27 mouse cellular contexts compared by ENCODE assay signal in the genomic region with DNA sequence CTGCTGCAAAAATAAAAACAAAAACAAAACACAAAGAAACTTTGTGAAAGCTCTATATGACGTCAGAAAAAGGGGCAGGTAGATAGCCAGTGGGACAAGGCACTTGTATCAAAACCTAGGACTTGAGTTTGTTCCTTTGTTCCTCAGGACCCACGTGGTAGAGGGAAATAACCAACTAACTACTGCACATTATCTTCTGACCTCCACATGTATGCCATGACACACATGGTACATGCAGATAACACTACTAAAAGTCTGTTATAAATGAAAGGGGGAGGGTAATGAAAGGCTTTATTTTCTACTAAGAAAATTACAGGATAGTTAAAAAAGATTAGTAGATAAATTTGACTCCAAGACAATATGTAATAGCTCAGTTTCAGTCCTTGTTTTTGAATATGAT.
DNase-seq lines count a peak whose midpoint lies in the region; ATAC-seq and TF ChIP-seq lines count a peak whose summit lies in the region.
"Had no signal": no experiment of that assay in that cellular context is flagged by ENCODE, and none has a peak within 500 bp of the region (broad histone marks: within the 10 kb centered on the region; RNA-seq: fewer than 3 reads in every experiment).

No protein-coding gene starts in this region.

- DNase-seq in MEL (ENCODE audit: low read depth, low spot score), result peak; percentile 81
- peak; percentile 87 for DNase-seq in c-Kit-positive CD71-positive TER-119-positive erythroid progenitor cells, embryonic 14.5 days (ENCODE audit: low spot score)
- no peak for DNase-seq in T-cell, adult 2 months (ENCODE audit: low spot score)
- no peak for DNase-seq in cerebellum, adult 11 months
- DNase-seq in embryonic facial prominence, embryonic 10.5 days (ENCODE audit: low spot score), result no peak
- DNase-seq: adrenal gland, adult 8-10 months; cerebellum, adult 18-20 months; cerebellum, postnatal 25 days; embryo, embryonic 11 days; gastrocnemius, postnatal 25 days; kidney, adult 11 months; kidney, postnatal 36 days; retina, postnatal 1 day; right cerebral cortex, postnatal 25 days; thymus, postnatal 36 days had no signal

- H3K4me2 ChIP-seq in liver, embryonic 12.5 days, result peak overlapping the region; percentile 33
- H3K4me2 ChIP-seq: forebrain, embryonic 15.5 days; hindbrain, embryonic 13.5 days; kidney, embryonic 15.5 days; limb, embryonic 13.5 days; lung, embryonic 14.5 days; midbrain, embryonic 15.5 days; neural tube, embryonic 12.5 days had no signal

- TF ChIP-seq CTCF in MEL (IDR thresholded peaks at IDR 0.05 in 2 of 3, conservative IDR thresholded peaks at IDR 0.05 in 1 of 3; ENCODE audit: control insufficient read depth in 1 of 3, insufficient read depth in 1 of 3, low read depth in 2 of 3, low read length in 3 of 3, poor library complexity in 1 of 3, severe bottlenecking in 1 of 3), result no peak

- H3K4me1 ChIP-seq in MEL (ENCODE audit: control insufficient read depth in 1 of 2, insufficient read depth in 2 of 2, low read length in 2 of 2), result peaks cover 8 to 14% of the 10 kb centered on the region in 2 experiments
- peaks cover 18% of the 10 kb centered on the region for H3K4me1 ChIP-seq in liver, embryonic 12.5 days
- H3K4me1 ChIP-seq in embryonic facial prominence, embryonic 10.5 days, result no peaks in the 10 kb centered on the region
- H3K4me1 ChIP-seq: forebrain, embryonic 15.5 days; hindbrain, embryonic 13.5 days; kidney, embryonic 15.5 days; limb, embryonic 13.5 days; midbrain, embryonic 15.5 days; neural tube, embryonic 12.5 days had no signal

- TF ChIP-seq RAD21 in MEL (IDR thresholded peaks at IDR 0.05; ENCODE audit: low read depth, low read length), result no peak

- H3K9me3 ChIP-seq in MEL (replicated peaks; ENCODE audit: insufficient read depth, low read length), result no peaks in the 10 kb centered on the region
- no peaks in the 10 kb centered on the region for H3K9me3 ChIP-seq in liver, embryonic 12.5 days (replicated peaks)
- H3K9me3 ChIP-seq in embryonic facial prominence, embryonic 10.5 days, result no peaks in the 10 kb centered on the region
- H3K9me3 ChIP-seq: forebrain, embryonic 15.5 days; hindbrain, embryonic 13.5 days; kidney, embryonic 15.5 days; limb, embryonic 13.5 days; megakaryocyte, embryonic 14.5 days; midbrain, embryonic 15.5 days; neural tube, embryonic 12.5 days had no signal

- H3K79me2 ChIP-seq in MEL (ENCODE audit: control insufficient read depth, insufficient read depth, low read length, poor library complexity), result no peaks in the 10 kb centered on the region

- H3K36me3 ChIP-seq in MEL (ENCODE audit: control insufficient read depth in 1 of 2, insufficient read depth in 2 of 2, low read length in 2 of 2), result peaks cover 5 to 15% of the 10 kb centered on the region in 2 experiments
- H3K36me3 ChIP-seq in liver, embryonic 12.5 days, result peaks cover 9% of the 10 kb centered on the region
- H3K36me3 ChIP-seq in embryonic facial prominence, embryonic 10.5 days (replicated peaks), result no peaks in the 10 kb centered on the region
- H3K36me3 ChIP-seq: midbrain, embryonic 15.5 days; neural tube, embryonic 12.5 days had no signal

- H3K9ac ChIP-seq in MEL (ENCODE audit: control insufficient read depth, low read depth, low read length, poor library complexity, severe bottlenecking), result no peak overlapping the region
- H3K9ac ChIP-seq in liver, embryonic 12.5 days, result no peak overlapping the region
- H3K9ac ChIP-seq: forebrain, embryonic 15.5 days; hindbrain, embryonic 13.5 days; kidney, embryonic 15.5 days; limb, embryonic 13.5 days; lung, embryonic 14.5 days; midbrain, embryonic 15.5 days; neural tube, embryonic 12.5 days had no signal

- H3K27ac ChIP-seq in MEL (ENCODE audit: control insufficient read depth, low read depth, low read length), result peak overlapping the region; percentile 39
- peak overlapping the region; percentile 75 for H3K27ac ChIP-seq in liver, embryonic 12.5 days
- H3K27ac ChIP-seq in embryonic facial prominence, embryonic 10.5 days (replicated peaks), result no peak overlapping the region
- H3K27ac ChIP-seq: forebrain, embryonic 15.5 days; hindbrain, embryonic 13.5 days; kidney, embryonic 15.5 days; limb, embryonic 13.5 days; midbrain, embryonic 15.5 days; neural tube, embryonic 12.5 days had no signal

- peak; percentile 95 to 96 for TF ChIP-seq EP300 in MEL (IDR thresholded peaks at IDR 0.05; ENCODE audit: low read depth in 1 of 2, low read length in 2 of 2)

- peak; percentile 91 for ATAC-seq in liver, embryonic 12.5 days
- peak; percentile 89 for ATAC-seq in megakaryocyte progenitor cell, adult 5-6 weeks (replicated peaks; ENCODE audit: poor library complexity)
- ATAC-seq: activated CD4-positive, CD25-positive, alpha-beta regulatory T cell, adult 4 months; CD4-positive, CD25-positive, alpha-beta regulatory T cell, adult 4 months; forebrain, embryonic 15.5 days; midbrain, embryonic 15.5 days had no signal

- 16% methylated on average over 2 of the region's 2 CpGs for WGBS in liver, embryonic 12.5 days (ENCODE audit: insufficient replicate concordance)
- WGBS in embryonic facial prominence, embryonic 10.5 days, result 72% methylated on average over 2 of the region's 2 CpGs

- TF ChIP-seq POLR2A in MEL (IDR thresholded peaks at IDR 0.05; ENCODE audit: control insufficient read depth in 1 of 2, insufficient read depth in 1 of 2, low read depth in 1 of 2, low read length in 2 of 2, poor library complexity in 1 of 2), result no peak

- H3K27me3 ChIP-seq in MEL (ENCODE audit: control insufficient read depth in 1 of 2, insufficient read depth in 2 of 2, low read length in 2 of 2), result no peaks in the 10 kb centered on the region
- no peaks in the 10 kb centered on the region for H3K27me3 ChIP-seq in liver, embryonic 12.5 days (replicated peaks)
- H3K27me3 ChIP-seq in embryonic facial prominence, embryonic 10.5 days (replicated peaks; ENCODE audit: low read depth, poor library complexity, severe bottlenecking), result no peaks in the 10 kb centered on the region
- H3K27me3 ChIP-seq: forebrain, embryonic 15.5 days; hindbrain, embryonic 13.5 days; kidney, embryonic 15.5 days; limb, embryonic 13.5 days; megakaryocyte, embryonic 14.5 days; midbrain, embryonic 15.5 days; neural tube, embryonic 12.5 days had no signal

- H3K4me3 ChIP-seq in MEL (ENCODE audit: control insufficient read depth in 1 of 2, insufficient read depth in 1 of 2, low read depth in 2 of 2, low read length in 2 of 2), result peak overlapping the region in 1 of 2 experiments; percentile 16; a peak in 1 of 4 replicates
- no peak overlapping the region for H3K4me3 ChIP-seq in liver, embryonic 12.5 days
- H3K4me3 ChIP-seq in embryonic facial prominence, embryonic 10.5 days, result no peak overlapping the region
- H3K4me3 ChIP-seq: forebrain, embryonic 15.5 days; hindbrain, embryonic 13.5 days; kidney, embryonic 15.5 days; limb, embryonic 13.5 days; megakaryocyte, embryonic 14.5 days; midbrain, embryonic 15.5 days; neural tube, embryonic 12.5 days had no signal

TF ChIP-seq in MEL, 35 proteins besides CTCF, POLR2A, EP300 and RAD21 (continues in another document):
- TF ChIP-seq MXI1 (IDR thresholded peaks at IDR 0.05; ENCODE audit: low read depth, low read length) (peak; percentile 95), MYC (IDR thresholded peaks at IDR 0.05; ENCODE audit: low read depth, low read length) (peak; percentile 97), BHLHE40 (IDR thresholded peaks at IDR 0.05; ENCODE audit: borderline replicate concordance, low read depth, low read length) (no peak), USF1 (IDR thresholded peaks at IDR 0.05; ENCODE audit: low read depth, low read length) (peak; percentile 85), ZMIZ1 (IDR thresholded peaks at IDR 0.05; ENCODE audit: low read depth, low read length) (no peak), RCOR1 (IDR thresholded peaks at IDR 0.05; ENCODE audit: low read depth, low read length) (peak; percentile 55; the same call in 1 of the 2 replicates), MYB (IDR thresholded peaks at IDR 0.05; ENCODE audit: low read depth, low read length) (peak; percentile 86), TCF12 (IDR thresholded peaks at IDR 0.05; ENCODE audit: low read depth, low read length) (peak; percentile 97), CHD1 (IDR thresholded peaks at IDR 0.05; ENCODE audit: low read depth, low read length) (no peak), SMC3 (IDR thresholded peaks at IDR 0.05; ENCODE audit: low read depth, low read length) (no peak), POLR2AphosphoS2 (IDR thresholded peaks at IDR 0.05; ENCODE audit: low read length) (no peak), JUND (IDR thresholded peaks at IDR 0.05; ENCODE audit: low read depth, low read length) (no peak), SIN3A (IDR thresholded peaks at IDR 0.05; ENCODE audit: low read length) (peak; percentile 84), UBTF (IDR thresholded peaks at IDR 0.05; ENCODE audit: borderline replicate concordance, insufficient read depth, low read depth, low read length) (no peak), USF2 (IDR thresholded peaks at IDR 0.05; ENCODE audit: borderline replicate concordance in 1 of 2, insufficient read depth in 1 of 2, low read depth in 1 of 2, low read length in 2 of 2) (no peak), ETS1 (IDR thresholded peaks at IDR 0.05; ENCODE audit: low read depth, low read length) (peak; percentile 87), NELFE (IDR thresholded peaks at IDR 0.05; ENCODE audit: low read depth, low read length) (no peak), E2F4 (IDR thresholded peaks at IDR 0.05; ENCODE audit: borderline replicate concordance, low read depth, low read length) (no peak), ZNF384 (IDR thresholded peaks at IDR 0.05; ENCODE audit: low read depth, low read length) (no peak), MAX (IDR thresholded peaks at IDR 0.05; ENCODE audit: low read length) (peak; percentile 96), GATA1 (IDR thresholded peaks at IDR 0.05; ENCODE audit: low read depth, low read length) (peak; percentile 92), MAZ (IDR thresholded peaks at IDR 0.05; ENCODE audit: low read depth, low read length) (no peak), ZKSCAN1 (IDR thresholded peaks at IDR 0.05; ENCODE audit: low read depth, low read length) (no peak), NRF1 (IDR thresholded peaks at IDR 0.05; ENCODE audit: insufficient read depth, low read depth, low read length, poor library complexity, severe bottlenecking) (no peak), KAT2A (conservative IDR thresholded peaks at IDR 0.05; ENCODE audit: low read depth, low read length) (no peak), GABPA (IDR thresholded peaks at IDR 0.05; ENCODE audit: low read depth, low read length) (no peak), MAFK (IDR thresholded peaks at IDR 0.05; ENCODE audit: borderline replicate concordance, low read depth, low read length) (no peak), MEF2A (IDR thresholded peaks at IDR 0.05; ENCODE audit: extremely low read depth, insufficient replicate concordance, low read depth, low read length, poor library complexity, severe bottlenecking) (no peak), TBP (IDR thresholded peaks at IDR 0.05; ENCODE audit: low read depth, low read length) (no peak), POLR2AphosphoS5 (IDR thresholded peaks at IDR 0.05; ENCODE audit: borderline replicate concordance, low read depth, low read length) (no peak)

Comparison
In these comparisons a context has a peak if more than half of its experiments do, and no peak if none do; other contexts are left out.
1. DNase-seq: peak in MEL (single experiment) and c-Kit-positive CD71-positive TER-119-positive erythroid progenitor cells, embryonic 14.5 days (single experiment); none in T-cell, adult 2 months (single experiment), cerebellum, adult 11 months (single experiment) and embryonic facial prominence, embryonic 10.5 days (single experiment).